Mouse (Mus musculus) embryonic facial prominence, embryonic 15.5 days (tissue): ENCODE data around the gene Vti1b. TPM values are rescaled to one million over a fixed set of nuclear protein-coding genes. Genes with fewer than 3 reads are reported as not detected.

ENCODE experiments used
- ATAC-seq: fragments of 200-750 bp; cut with Nextera tagmentation; 2 replicates; pipeline ENCODE4 v1.8.0; 2017; ENCODE audit warnings: low read depth, moderate TSS enrichment; ENCODE audit not compliant: insufficient number of reproducible peaks, low FRiP score, low TSS enrichment
- H3K27ac ChIP-seq: fragments of 300-500 bp; sonication (generic); replicated peaks from 2 replicates; pipeline ENCODE4 v1.5.1; 2015; ENCODE audit warnings: mild to moderate bottlenecking, inconsistent platforms
- H3K27me3 ChIP-seq: fragments of 300-500 bp; sonication (generic); 2 replicates; pipeline ENCODE4 v1.6.1; 2015; ENCODE audit warnings: inconsistent platforms
- H3K36me3 ChIP-seq: fragments of 300-500 bp; sonication (generic); 2 replicates; pipeline ENCODE4 v1.6.1; 2015; ENCODE audit warnings: mild to moderate bottlenecking, inconsistent platforms
- H3K4me1 ChIP-seq: fragments of 300-500 bp; sonication (generic); 2 replicates; pipeline ENCODE4 v1.6.1; 2015; ENCODE audit warnings: inconsistent platforms
- H3K4me2 ChIP-seq: fragments of 300-500 bp; sonication (generic); replicated peaks from 2 replicates; pipeline ENCODE4 v1.6.1; 2015; ENCODE audit warnings: mild to moderate bottlenecking, inconsistent platforms
- H3K4me3 ChIP-seq: fragments of 300-500 bp; sonication (generic); replicated peaks from 2 replicates; pipeline ENCODE4 v1.5.1; 2015; ENCODE audit warnings: mild to moderate bottlenecking, inconsistent platforms
- H3K9ac ChIP-seq: fragments of 300-500 bp; sonication (generic); 2 replicates; pipeline ENCODE4 v1.6.1; 2015; ENCODE audit warnings: inconsistent platforms
- H3K9me3 ChIP-seq: fragments of 300-500 bp; sonication (generic); replicated peaks from 2 replicates; pipeline ENCODE4 v1.6.1; 2016; ENCODE audit warnings: inconsistent platforms
- WGBS: fragments of 180-500 bp; shearing (Covaris S2); methylation state at CpG from one replicate; pipeline ENCODE4 v1.1.7; 2015; 5-methylcytosine and 5-hydroxymethylcytosine counted together
- polyA plus RNA-seq: library from polyadenylated mRNA; unstranded; fragments of >200 nt; fragmentation: Nextera tagmentation; extraction: Ambion mirVana; gene quantifications from 2 replicates; pipeline ENCODE4 v1.2.1, GENCODE M21; 2015

The Vti1b gene
- 98.3 and 107 TPM in 2 replicates for polyA plus RNA-seq

DNA sequence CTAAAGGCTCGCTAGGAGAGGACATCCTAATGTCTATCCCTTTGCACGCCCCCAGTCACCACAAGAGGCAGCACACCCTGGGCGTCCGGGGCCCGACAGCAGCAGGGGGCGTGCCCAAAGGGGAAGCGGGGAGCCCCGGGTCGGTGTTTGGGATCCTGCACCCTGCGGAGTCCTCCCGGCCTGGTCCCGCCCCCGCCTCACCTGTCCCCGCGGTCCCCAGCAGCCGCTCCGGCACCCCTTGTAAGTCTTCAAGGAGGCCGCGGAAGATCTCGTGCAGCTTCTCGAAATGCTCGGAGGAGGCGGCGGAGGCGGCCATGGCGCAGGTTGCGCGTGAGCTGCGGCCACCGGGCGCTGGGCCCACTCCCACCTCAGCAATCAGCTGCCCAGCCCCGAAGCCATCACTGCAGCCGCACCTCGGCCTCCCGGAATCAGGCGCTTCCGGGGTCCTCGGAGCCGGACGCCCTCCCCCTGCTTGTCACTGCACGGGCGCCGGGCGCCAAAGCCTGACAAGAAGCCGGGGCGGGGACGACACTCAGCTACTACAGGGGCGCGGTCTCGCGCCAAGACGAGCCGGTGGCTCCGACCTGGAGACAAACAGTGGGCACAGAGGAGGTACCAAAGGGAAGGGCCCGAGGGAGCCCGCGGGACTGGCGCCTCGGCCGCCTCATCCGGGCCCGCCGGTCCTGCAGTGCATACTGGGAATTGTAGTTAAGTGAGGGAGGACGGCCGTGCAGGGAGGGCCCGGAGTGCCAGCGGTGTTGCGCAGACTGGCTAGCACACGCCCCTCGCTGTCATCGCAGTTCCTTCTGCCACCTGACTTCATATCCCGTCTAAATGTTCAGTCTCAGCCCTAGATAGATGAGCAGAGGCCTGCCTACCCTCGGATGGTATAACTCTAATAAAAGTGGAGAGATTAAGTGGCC, at the start of gene Vti1b:
TSS of gene Vti1b (minus strand) at position 649 of the 923 bp plus-strand sequence.
- H3K4me2 ChIP-seq: peak within 1 kb of the TSS; percentile 65
- peak within 1 kb of the TSS; percentile 85 for H3K9ac ChIP-seq
- peak within 1 kb of the TSS; percentile 95 for H3K27ac ChIP-seq
- H3K36me3 ChIP-seq: peaks cover 29% of the 10 kb centered on the region
- peaks cover 6% of the 10 kb centered on the region for H3K4me1 ChIP-seq
- WGBS: under 1% methylated on average over 73 of the region's 73 CpGs
- ATAC-seq: peak; percentile 97
- no peaks in the 10 kb centered on the region for H3K9me3 ChIP-seq
- no peaks in the 10 kb centered on the region for H3K27me3 ChIP-seq
- H3K4me3 ChIP-seq: peak within 1 kb of the TSS; percentile 100

DNA sequence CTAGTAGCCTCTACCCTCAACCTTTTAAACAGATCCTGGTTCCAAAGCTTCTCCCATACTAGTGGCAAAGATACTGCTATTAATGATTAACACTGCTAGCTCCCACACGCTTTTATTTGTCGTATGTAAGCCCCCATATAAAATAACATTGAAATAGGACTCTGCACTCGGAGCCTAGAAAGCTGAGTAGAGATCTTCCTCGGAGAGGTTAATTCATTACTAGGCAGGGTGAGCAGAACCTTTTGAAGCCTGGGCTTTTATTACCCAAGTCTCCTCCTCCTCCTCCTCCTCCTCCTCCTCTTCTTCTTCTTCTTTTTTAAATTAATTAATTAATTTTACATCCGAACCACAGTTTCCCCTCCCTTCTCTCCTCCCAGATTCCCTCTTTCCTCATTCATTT, 45.0 kb upstream of the Vti1b start:
- WGBS: 73% methylated on average over 5 of the region's 5 CpGs

DNA sequence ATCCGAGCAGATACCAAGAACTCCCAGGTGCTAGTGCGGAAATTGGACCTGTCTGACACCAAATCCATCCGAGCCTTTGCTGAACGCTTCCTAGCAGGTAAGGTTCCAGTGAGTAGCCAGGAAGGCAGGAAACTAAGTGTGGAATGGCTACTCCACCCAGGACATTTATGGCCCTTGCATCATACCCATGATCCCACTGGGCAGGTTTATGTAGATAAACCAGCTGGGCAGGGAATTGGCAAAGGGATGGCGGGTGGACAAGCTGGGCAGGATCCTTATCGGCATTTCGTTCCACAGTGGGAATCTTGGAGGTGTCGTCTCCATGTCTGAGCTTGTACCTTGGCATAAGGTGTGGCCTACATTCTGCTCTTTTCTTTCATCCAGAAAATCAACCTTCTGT, 39.0 kb upstream of the Vti1b start:
- H3K9ac ChIP-seq: no peak overlapping the region
- H3K4me1 ChIP-seq: no peaks in the 10 kb centered on the region
- no peak overlapping the region for H3K4me2 ChIP-seq
- ATAC-seq: no peak
- WGBS: 71% methylated on average over 8 of the region's 8 CpGs
- H3K36me3 ChIP-seq: no peaks in the 10 kb centered on the region
- H3K27ac ChIP-seq: no peak overlapping the region
- no peaks in the 10 kb centered on the region for H3K9me3 ChIP-seq
- H3K27me3 ChIP-seq: no peaks in the 10 kb centered on the region
- no peak overlapping the region for H3K4me3 ChIP-seq

More for the DNA sequence above, 45.0 kb upstream of the Vti1b start:
- Histone ChIP-seq H3K27me3 (no peaks in the 10 kb centered on the region), H3K9ac (no peak overlapping the region), H3K4me2 (no peak overlapping the region), H3K4me3 (no peak overlapping the region), H3K9me3 (no peaks in the 10 kb centered on the region), H3K4me1 (no peaks in the 10 kb centered on the region), H3K36me3 (no peaks in the 10 kb centered on the region), H3K27ac (no peak overlapping the region)
- ATAC-seq: no peak

DNA sequence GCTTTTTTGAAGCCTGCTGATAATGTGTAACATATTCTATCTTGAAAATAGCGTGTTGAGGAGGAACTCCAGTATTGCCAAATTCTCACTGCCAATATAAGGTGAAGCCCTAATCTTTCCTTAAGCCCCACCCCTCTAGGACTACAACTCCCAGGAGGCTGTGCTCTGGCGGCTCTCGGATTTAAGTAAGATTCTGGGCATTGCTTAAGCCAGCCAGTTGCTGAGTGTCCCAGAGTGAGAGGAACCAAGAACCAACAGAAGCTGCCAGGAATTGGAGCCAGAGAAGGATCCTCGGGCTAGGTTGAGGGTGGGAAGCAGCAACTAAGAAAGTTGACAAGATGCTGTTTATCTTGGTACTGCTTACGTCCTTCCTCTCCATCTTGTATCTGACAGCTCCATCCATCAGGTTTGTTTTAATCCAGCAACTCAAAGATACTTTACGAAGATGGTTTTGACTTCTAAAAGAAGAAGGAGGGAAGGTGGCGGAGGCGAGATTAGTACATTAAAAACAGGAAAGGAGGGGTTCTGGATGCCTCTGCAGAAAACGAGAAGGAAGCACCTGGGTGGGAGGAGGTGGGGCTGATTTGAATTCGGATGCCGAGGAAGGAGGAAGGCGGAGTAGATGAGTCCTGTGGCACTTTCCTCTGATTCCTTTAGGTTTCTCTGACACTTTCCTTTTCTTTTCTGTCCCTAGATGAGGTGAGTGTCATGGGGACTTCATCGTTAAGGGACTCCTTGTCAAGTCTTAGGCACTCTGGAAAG, 36.4 kb upstream of the Vti1b start, which contains the start of gene Rdh12:
TSS of gene Rdh12 (plus strand) at position 212 of the 762 bp plus-strand sequence.
- Histone ChIP-seq H3K36me3 (no peaks in the 10 kb centered on the region), H3K4me1 (no peaks in the 10 kb centered on the region), H3K4me3 (peak within 1 kb of the TSS; percentile 48), H3K27me3 (no peaks in the 10 kb centered on the region), H3K9me3 (no peaks in the 10 kb centered on the region), H3K4me2 (peak within 1 kb of the TSS; percentile 63), H3K27ac (no peak within 1 kb of the TSS), H3K9ac (peak within 1 kb of the TSS; percentile 29; the same call in 1 of the 2 replicates)
- 4% methylated on average over 13 of the region's 13 CpGs for WGBS
- ATAC-seq: no peak

DNA sequence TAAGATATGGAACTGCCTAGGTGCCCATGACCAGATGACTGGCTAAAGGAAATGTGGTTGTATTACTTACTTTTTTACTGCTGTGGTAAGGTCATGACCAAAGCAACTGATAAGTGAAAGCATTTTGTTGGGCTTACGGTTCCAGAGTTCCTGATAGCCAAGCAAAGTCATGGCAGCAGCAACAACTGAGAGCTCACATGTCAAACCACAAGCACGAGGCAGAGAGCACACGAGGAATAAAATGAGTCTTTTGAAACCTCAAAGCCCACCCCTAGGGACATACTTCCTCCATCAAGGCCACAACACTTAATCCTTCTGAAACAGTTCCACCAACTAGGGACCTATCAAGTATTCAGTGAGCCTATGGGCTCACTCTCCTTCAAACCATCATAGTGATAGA, 29.4 kb upstream of the Vti1b start:
- Histone ChIP-seq H3K9me3 (no peaks in the 10 kb centered on the region), H3K9ac (no peak overlapping the region), H3K4me1 (no peaks in the 10 kb centered on the region), H3K4me2 (no peak overlapping the region), H3K27ac (no peak overlapping the region), H3K27me3 (no peaks in the 10 kb centered on the region), H3K36me3 (no peaks in the 10 kb centered on the region), H3K4me3 (no peak overlapping the region)
- no peak for ATAC-seq
- 68% methylated on average over 3 of the region's 3 CpGs for WGBS

DNA sequence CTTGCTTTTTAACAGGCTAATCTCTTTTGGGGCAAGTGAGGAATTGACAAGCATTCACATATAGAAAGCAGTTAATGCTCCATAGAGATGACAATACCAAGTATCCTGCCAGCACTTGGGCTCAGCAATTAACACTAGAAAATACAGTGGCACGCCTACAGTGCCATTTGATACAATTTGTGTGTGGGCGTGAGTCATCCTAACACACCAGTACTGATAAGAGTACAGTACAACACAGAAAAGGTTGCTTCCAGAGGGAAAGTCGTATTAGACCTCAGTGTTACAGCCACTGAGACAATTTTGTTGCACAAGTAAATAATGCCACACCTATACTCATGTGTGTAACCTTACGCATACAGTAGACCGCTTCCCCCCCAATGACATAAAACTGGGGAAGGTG, 24.6 kb upstream of the Vti1b start:
- H3K9ac ChIP-seq: no peak overlapping the region
- no peaks in the 10 kb centered on the region for H3K36me3 ChIP-seq
- ATAC-seq: no peak
- no peak overlapping the region for H3K4me3 ChIP-seq
- WGBS: 84% methylated on average over 5 of the region's 5 CpGs
- H3K27ac ChIP-seq: no peak overlapping the region
- no peaks in the 10 kb centered on the region for H3K9me3 ChIP-seq
- no peaks in the 10 kb centered on the region for H3K27me3 ChIP-seq
- H3K4me2 ChIP-seq: no peak overlapping the region
- peaks cover under 1% of the 10 kb centered on the region; the same call in 1 of the 2 replicates for H3K4me1 ChIP-seq

DNA sequence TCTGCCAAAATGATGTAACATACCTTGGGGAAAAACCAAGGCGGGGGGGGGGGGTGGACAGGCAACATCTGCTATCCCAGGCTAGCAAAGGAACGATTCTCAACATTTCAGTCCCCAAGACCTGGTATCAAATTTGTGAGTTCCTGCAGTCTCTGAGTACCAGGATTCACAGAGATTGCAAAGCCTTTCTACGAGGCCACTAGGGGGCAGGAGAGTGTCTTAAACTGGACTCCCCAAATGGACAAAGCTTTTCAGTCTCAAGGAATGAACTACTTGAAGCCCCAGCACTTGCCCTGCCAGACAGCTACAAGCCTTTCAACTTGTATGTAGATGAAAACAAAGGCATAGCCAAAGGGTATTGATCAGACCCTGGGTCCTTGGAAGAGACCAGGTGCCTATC, 21.0 kb upstream of the Vti1b start:
- no peaks in the 10 kb centered on the region for H3K27me3 ChIP-seq
- H3K36me3 ChIP-seq: peaks cover 1% of the 10 kb centered on the region
- peaks cover 18% of the 10 kb centered on the region for H3K4me1 ChIP-seq
- no peak overlapping the region for H3K4me2 ChIP-seq
- H3K4me3 ChIP-seq: no peak overlapping the region
- WGBS: 6% methylated on average over 3 of the region's 3 CpGs
- H3K9me3 ChIP-seq: no peaks in the 10 kb centered on the region
- ATAC-seq: no peak
- no peak overlapping the region for H3K27ac ChIP-seq
- H3K9ac ChIP-seq: no peak overlapping the region

DNA sequence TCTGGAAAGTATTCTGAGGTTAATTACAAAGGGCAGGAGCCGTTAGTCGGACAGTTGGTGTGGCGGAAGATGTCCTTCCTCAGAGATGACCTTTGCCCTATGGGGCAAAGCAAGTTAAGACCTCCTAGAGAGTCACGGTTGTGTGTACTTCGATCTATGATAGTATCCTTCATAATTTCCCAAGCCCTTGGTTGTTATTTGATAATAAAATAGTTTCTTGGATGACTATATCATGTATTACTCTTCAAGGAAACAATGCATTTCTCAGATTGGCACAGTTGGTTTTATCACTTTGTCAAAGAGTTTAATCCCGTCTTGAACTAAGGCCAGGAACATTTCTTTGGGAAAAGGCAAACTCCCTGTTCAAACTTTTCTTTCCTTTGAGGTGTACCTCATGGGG, 19.7 kb upstream of the Vti1b start, which contains the start of gene Rdh11:
TSS of gene Rdh11 (minus strand) at position 101 of the 400 bp plus-strand sequence.
- no peaks in the 10 kb centered on the region for H3K9me3 ChIP-seq
- WGBS: 52% methylated on average over 6 of the region's 6 CpGs
- peaks cover 14% of the 10 kb centered on the region for H3K36me3 ChIP-seq
- peak within 1 kb of the TSS; percentile 56 for H3K4me3 ChIP-seq
- peak within 1 kb of the TSS; percentile 48; the same call in 1 of the 2 replicates for H3K27ac ChIP-seq
- no peak for ATAC-seq
- peaks cover 18% of the 10 kb centered on the region for H3K4me1 ChIP-seq
- peak within 1 kb of the TSS; percentile 21 for H3K9ac ChIP-seq
- H3K27me3 ChIP-seq: no peaks in the 10 kb centered on the region
- peak within 1 kb of the TSS; percentile 74 for H3K4me2 ChIP-seq

DNA sequence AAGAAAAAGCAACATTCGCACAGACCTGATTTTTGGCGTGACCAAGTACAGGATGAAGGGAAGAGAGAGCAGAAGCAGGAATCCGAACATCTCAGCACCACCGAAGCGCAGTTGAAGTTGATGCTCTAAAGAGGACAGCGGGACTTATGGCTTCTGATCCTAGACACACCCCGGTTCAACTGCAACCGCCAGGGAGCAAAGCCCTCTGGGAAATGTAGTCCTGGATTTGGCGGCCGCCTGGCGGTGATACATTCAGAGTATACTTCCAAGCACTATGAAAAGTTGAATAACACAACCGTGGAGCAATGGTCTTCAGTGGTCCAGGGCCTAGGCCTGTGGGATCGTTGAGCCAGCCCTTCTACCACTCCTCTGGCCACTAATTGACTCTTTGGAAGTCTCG, 19.2 kb upstream of the Vti1b start:
- H3K9ac ChIP-seq: peak overlapping the region; percentile 21
- H3K9me3 ChIP-seq: no peaks in the 10 kb centered on the region
- peaks cover 19% of the 10 kb centered on the region for H3K36me3 ChIP-seq
- no peaks in the 10 kb centered on the region for H3K27me3 ChIP-seq
- H3K4me3 ChIP-seq: peak overlapping the region; percentile 56
- H3K4me1 ChIP-seq: peaks cover 18% of the 10 kb centered on the region
- peak; percentile 88 for ATAC-seq
- 3% methylated on average over 14 of the region's 14 CpGs for WGBS
- H3K4me2 ChIP-seq: peak overlapping the region; percentile 74
- 0 out of 2 replicates have a peak overlapping the region, but pooled peaks have one; percentile 48 for H3K27ac ChIP-seq

DNA sequence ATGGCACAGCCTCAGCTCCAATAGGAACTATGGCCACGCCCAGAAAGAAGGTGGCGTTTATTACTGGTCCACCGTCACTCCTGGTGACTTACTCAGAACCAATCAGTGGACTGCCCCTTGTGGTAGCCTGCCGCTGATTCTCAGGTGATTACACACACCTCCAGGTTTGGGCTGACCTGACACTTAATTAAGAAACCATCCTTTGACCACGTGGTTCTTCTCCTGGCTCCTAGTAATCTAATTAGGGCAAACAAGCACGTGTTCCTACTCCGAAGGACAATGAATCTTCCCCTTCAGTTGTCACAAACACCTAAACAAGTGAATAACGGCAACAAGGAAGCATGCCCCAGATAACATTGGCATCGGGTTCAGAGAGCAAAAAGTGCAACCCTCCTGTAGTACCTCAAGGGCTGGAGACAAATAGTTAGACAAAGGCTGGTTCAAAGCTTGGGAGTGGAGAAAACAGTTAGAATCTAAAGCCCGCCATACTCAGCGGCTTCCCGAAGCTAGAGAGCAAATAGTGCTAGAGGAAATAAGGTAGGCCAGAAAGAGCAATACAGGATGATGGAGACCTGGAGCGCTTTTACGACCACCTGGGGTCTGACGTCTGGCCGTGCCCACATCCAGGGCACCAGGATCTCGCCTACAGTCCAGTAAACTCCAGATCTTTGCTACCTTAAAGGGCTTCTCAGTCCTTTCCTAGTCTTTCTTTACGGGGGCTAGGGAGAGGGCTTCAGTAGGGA, 18.6 kb upstream of the Vti1b start:
- Histone ChIP-seq H3K27me3 (no peaks in the 10 kb centered on the region), H3K36me3 (peaks cover 25% of the 10 kb centered on the region), H3K4me3 (peak overlapping the region; percentile 56), H3K4me1 (peaks cover 18% of the 10 kb centered on the region), H3K9ac (peak overlapping the region; percentile 21), H3K9me3 (no peaks in the 10 kb centered on the region), H3K4me2 (peak overlapping the region; percentile 74), H3K27ac (peak overlapping the region; percentile 48; the same call in 1 of the 2 replicates)
- ATAC-seq: peak; percentile 86
- under 1% methylated on average over 18 of the region's 18 CpGs for WGBS
